Mouse (Mus musculus): Measurements from ENCODE around the gene Foxa2. TPM values are rescaled to one million over a fixed set of nuclear protein-coding genes. Genes with fewer than 3 reads are reported as not detected.

Foxa2 gene
- polyA plus RNA-seq, 1 experiment: not detected

- WGBS: 2% methylated on average over 53 of the region's 53 CpGs
- H3K4me1 ChIP-seq (ENCODE audit: control insufficient read depth, insufficient read depth, low read length): no peaks in the 10 kb centered on the region
- peaks cover 3% of the 10 kb centered on the region; the same call in 1 of the 2 replicates for H3K27me3 ChIP-seq (replicated peaks; ENCODE audit: control insufficient read depth, insufficient read depth, low read length)
- DNase-seq: peak; percentile 5
- no peak overlapping the region for H3K4me3 ChIP-seq (ENCODE audit: insufficient read depth, low read depth, low read length)
- H3K36me3 ChIP-seq (ENCODE audit: control insufficient read depth, insufficient read depth, low read length): no peaks in the 10 kb centered on the region
- TF ChIP-seq CTCF (conservative IDR thresholded peaks at IDR 0.05; ENCODE audit: insufficient read depth, insufficient read length, low read depth, low read length) (no peak), POLR2A (IDR thresholded peaks at IDR 0.05; ENCODE audit: low read depth, low read length) (no peak)
- no peak overlapping the region for H3K27ac ChIP-seq (ENCODE audit: insufficient read depth, low read depth, low read length)
These were observed 7.2 kb downstream of the Foxa2 start for GRCm38 (mm10) chr2:148039351-148040235.

GRCm38 (mm10) chr2:148038366-148039310, 8.1 kb downstream of the Foxa2 start:
- no peak overlapping the region for H3K27ac ChIP-seq (ENCODE audit: insufficient read depth, low read depth, low read length)
- WGBS: 5% methylated on average over 42 of the region's 42 CpGs
- H3K4me1 ChIP-seq (ENCODE audit: control insufficient read depth, insufficient read depth, low read length): no peaks in the 10 kb centered on the region
- TF ChIP-seq POLR2A (IDR thresholded peaks at IDR 0.05; ENCODE audit: low read depth, low read length) (no peak), CTCF (conservative IDR thresholded peaks at IDR 0.05; ENCODE audit: insufficient read depth, insufficient read length, low read depth, low read length) (no peak)
- no peak overlapping the region for H3K4me3 ChIP-seq (ENCODE audit: insufficient read depth, low read depth, low read length)
- no peaks in the 10 kb centered on the region for H3K36me3 ChIP-seq (ENCODE audit: control insufficient read depth, insufficient read depth, low read length)
- peaks cover 3% of the 10 kb centered on the region; the same call in 1 of the 2 replicates for H3K27me3 ChIP-seq (replicated peaks; ENCODE audit: control insufficient read depth, insufficient read depth, low read length)
- DNase-seq: no peak

- TF ChIP-seq POLR2A (IDR thresholded peaks at IDR 0.05; ENCODE audit: low read depth, low read length): no peak
- TF ChIP-seq CTCF (conservative IDR thresholded peaks at IDR 0.05; ENCODE audit: insufficient read depth, insufficient read length, low read depth, low read length): no peak
- Histone ChIP-seq H3K27ac (ENCODE audit: insufficient read depth, low read depth, low read length) (no peak overlapping the region), H3K4me3 (ENCODE audit: insufficient read depth, low read depth, low read length) (no peak overlapping the region), H3K27me3 (replicated peaks; ENCODE audit: control insufficient read depth, insufficient read depth, low read length) (peaks cover 2% of the 10 kb centered on the region), H3K36me3 (ENCODE audit: control insufficient read depth, insufficient read depth, low read length) (no peaks in the 10 kb centered on the region), H3K4me1 (ENCODE audit: control insufficient read depth, insufficient read depth, low read length) (no peaks in the 10 kb centered on the region)
- 10% methylated on average over 4 of the region's 4 CpGs for WGBS
- DNase-seq: no peak
These were observed 10.1 kb downstream of the Foxa2 start for GRCm38 (mm10) chr2:148036611-148037160.

- no peak for TF ChIP-seq CTCF (conservative IDR thresholded peaks at IDR 0.05; ENCODE audit: insufficient read depth, insufficient read length, low read depth, low read length)
- TF ChIP-seq POLR2A (IDR thresholded peaks at IDR 0.05; ENCODE audit: low read depth, low read length): no peak
- no peak overlapping the region for H3K4me3 ChIP-seq (ENCODE audit: insufficient read depth, low read depth, low read length)
- H3K36me3 ChIP-seq (ENCODE audit: control insufficient read depth, insufficient read depth, low read length): no peaks in the 10 kb centered on the region
- DNase-seq: no peak
- H3K27me3 ChIP-seq (replicated peaks; ENCODE audit: control insufficient read depth, insufficient read depth, low read length): peaks cover 5% of the 10 kb centered on the region
- WGBS: 10% methylated on average over 6 of the region's 6 CpGs
- H3K4me1 ChIP-seq (ENCODE audit: control insufficient read depth, insufficient read depth, low read length): no peaks in the 10 kb centered on the region
- H3K27ac ChIP-seq (ENCODE audit: insufficient read depth, low read depth, low read length): no peak overlapping the region
These were observed 15.6 kb downstream of the Foxa2 start for GRCm38 (mm10) chr2:148030991-148031675.

DNA sequence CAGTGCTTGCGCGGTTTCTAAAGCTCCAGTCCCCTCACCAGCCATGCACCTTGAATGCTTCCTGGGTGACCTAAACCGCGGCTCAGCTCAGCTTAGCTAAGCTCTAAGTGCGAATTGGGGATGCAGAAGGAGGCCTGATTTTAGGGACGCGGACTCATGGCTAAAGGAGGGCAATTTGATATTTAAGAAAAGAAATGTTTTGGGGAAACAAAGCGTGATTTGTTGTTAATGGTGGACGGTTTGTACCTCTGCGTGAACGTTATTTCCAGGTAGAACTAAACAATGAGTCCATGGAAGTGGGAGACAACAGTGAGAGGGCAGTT, 16.2 kb downstream of the Foxa2 start:
- TF ChIP-seq CTCF (conservative IDR thresholded peaks at IDR 0.05; ENCODE audit: insufficient read depth, insufficient read length, low read depth, low read length) (no peak), POLR2A (IDR thresholded peaks at IDR 0.05; ENCODE audit: low read depth, low read length) (no peak)
- no peaks in the 10 kb centered on the region for H3K36me3 ChIP-seq (ENCODE audit: control insufficient read depth, insufficient read depth, low read length)
- H3K4me3 ChIP-seq (ENCODE audit: insufficient read depth, low read depth, low read length): no peak overlapping the region
- H3K27ac ChIP-seq (ENCODE audit: insufficient read depth, low read depth, low read length): no peak overlapping the region
- H3K4me1 ChIP-seq (ENCODE audit: control insufficient read depth, insufficient read depth, low read length): no peaks in the 10 kb centered on the region
- WGBS: 3% methylated on average over 11 of the region's 11 CpGs
- DNase-seq: no peak
- H3K27me3 ChIP-seq (replicated peaks; ENCODE audit: control insufficient read depth, insufficient read depth, low read length): peaks cover 5% of the 10 kb centered on the region

DNA sequence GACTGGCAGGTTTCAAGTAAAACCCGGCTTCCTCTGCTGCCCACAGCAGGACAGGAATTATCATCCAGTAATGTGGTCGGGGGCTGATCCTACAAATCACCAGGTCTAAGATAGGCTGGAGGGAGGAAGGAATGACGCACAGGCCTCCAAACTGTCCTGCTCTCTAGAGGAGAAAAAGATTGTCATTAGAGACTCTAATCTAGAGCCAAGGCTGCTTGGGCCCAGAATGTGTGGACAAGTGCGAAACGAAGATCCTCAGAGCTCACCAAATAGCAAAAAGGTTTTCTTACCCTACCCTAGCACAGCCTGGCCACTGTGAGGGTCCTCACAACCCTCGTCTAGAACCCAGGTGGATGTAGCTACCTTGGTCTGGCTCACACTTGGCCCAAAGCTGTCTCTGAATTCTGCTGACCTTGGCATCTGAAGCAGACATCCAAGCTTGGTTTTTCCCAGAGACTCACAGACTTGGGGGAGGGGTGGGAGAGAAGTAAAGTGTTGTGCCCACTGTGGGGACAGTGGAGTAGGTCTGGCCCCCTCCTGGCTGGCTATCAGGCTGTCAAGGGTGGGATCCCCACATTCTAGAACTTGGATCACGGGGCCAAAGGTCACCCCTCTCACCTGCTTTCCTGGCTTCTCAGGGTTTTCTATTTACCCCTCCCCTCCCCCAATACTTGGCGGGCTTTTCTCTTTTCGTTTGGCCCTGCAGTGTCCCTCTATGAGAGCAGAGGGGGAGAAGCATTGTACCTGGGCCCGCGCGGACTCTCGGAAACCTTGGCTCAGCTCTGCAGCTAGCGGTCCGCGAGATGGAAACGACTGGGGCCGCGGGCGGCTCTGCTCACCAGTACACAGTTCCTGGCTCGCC, 16.8 kb downstream of the Foxa2 start:
- Histone ChIP-seq H3K36me3 (ENCODE audit: control insufficient read depth, insufficient read depth, low read length) (no peaks in the 10 kb centered on the region), H3K27ac (ENCODE audit: insufficient read depth, low read depth, low read length) (no peak overlapping the region), H3K4me1 (ENCODE audit: control insufficient read depth, insufficient read depth, low read length) (no peaks in the 10 kb centered on the region), H3K4me3 (ENCODE audit: insufficient read depth, low read depth, low read length) (no peak overlapping the region), H3K27me3 (replicated peaks; ENCODE audit: control insufficient read depth, insufficient read depth, low read length) (peaks cover 5% of the 10 kb centered on the region)
- no peak for DNase-seq
- WGBS: 7% methylated on average over 21 of the region's 21 CpGs
- TF ChIP-seq CTCF (conservative IDR thresholded peaks at IDR 0.05; ENCODE audit: insufficient read depth, insufficient read length, low read depth, low read length): no peak
- TF ChIP-seq POLR2A (IDR thresholded peaks at IDR 0.05; ENCODE audit: low read depth, low read length): no peak

All from kidney, adult 2 months (tissue).